Mouse (Mus musculus) limb, embryonic 13.5 days (tissue): Measurements from ENCODE around the gene Kcnab1. TPM values are rescaled to one million over a fixed set of nuclear protein-coding genes. Genes with fewer than 3 reads are reported as not detected.

Source experiments
- ATAC-seq: fragments of 200-750 bp; cut with Nextera tagmentation; 2 replicates; pipeline ENCODE4 v1.8.0; 2017; ENCODE audit warnings: low read depth, moderate number of reproducible peaks, moderate TSS enrichment; ENCODE audit not compliant: low FRiP score
- H3K27ac ChIP-seq: fragments of 300-500 bp; sonication (generic); 2 replicates; pipeline ENCODE4 v1.5.1; 2015; ENCODE audit warnings: inconsistent platforms, mild to moderate bottlenecking, moderate library complexity
- H3K27me3 ChIP-seq: fragments of 300-500 bp; sonication (generic); 2 replicates; pipeline ENCODE4 v1.6.1; 2015; ENCODE audit warnings: mild to moderate bottlenecking, inconsistent platforms
- H3K36me3 ChIP-seq: fragments of 300-500 bp; sonication (generic); 2 replicates; pipeline ENCODE4 v1.6.1; 2015; ENCODE audit warnings: inconsistent platforms, mild to moderate bottlenecking, moderate library complexity
- H3K4me1 ChIP-seq: fragments of 300-500 bp; sonication (generic); 2 replicates; pipeline ENCODE4 v1.6.1; 2015; ENCODE audit warnings: inconsistent platforms
- H3K4me2 ChIP-seq: fragments of 300-500 bp; sonication (generic); replicated peaks from 2 replicates; pipeline ENCODE4 v1.6.1; 2015; ENCODE audit warnings: inconsistent platforms, mild to moderate bottlenecking, moderate library complexity
- H3K4me3 ChIP-seq: fragments of 300-500 bp; sonication (generic); 2 replicates; pipeline ENCODE4 v1.5.1; 2015; ENCODE audit warnings: moderate library complexity, mild to moderate bottlenecking, inconsistent platforms
- H3K9ac ChIP-seq: fragments of 300-500 bp; sonication (generic); 2 replicates; pipeline ENCODE4 v1.6.1; 2015; ENCODE audit warnings: mild to moderate bottlenecking, inconsistent platforms
- H3K9me3 ChIP-seq: fragments of 300-500 bp; sonication (generic); 2 replicates; pipeline ENCODE4 v1.6.1; 2016; ENCODE audit warnings: inconsistent platforms
- WGBS: fragments of 180-500 bp; shearing (Covaris S2); methylation state at CpG from one replicate; pipeline ENCODE4 v1.1.7; 2015; 5-methylcytosine and 5-hydroxymethylcytosine counted together
- polyA plus RNA-seq: library from polyadenylated mRNA; unstranded; fragments of >200 nt; fragmentation: Nextera tagmentation; extraction: Ambion mirVana; gene quantifications from 2 replicates; pipeline ENCODE4 v1.2.1, GENCODE M21; 2015

The Kcnab1 gene
- polyA plus RNA-seq, 1 experiment from 2014 or later, result 12.5 TPM

DNA sequence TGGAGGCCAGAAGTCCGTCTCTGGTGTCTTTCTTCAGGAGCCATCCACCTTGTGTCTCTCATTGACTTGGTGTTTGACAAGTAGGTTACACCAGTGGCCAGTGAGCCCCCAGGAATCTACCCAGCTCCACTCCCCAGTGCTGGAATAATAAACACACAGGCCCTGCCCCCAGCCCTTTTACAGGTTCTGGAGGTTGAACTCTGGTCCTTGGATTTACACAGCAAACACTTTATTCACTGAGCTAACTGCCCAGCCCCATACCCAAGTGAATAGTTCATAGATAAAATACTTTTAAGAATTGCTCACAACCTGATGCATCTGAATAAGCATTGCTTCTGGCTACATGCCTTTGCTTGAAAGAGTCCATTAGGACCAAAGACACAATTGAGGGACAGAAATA lies 164.1 kb downstream of the Kcnab1 start:
- Histone ChIP-seq H3K4me1 (peaks cover 5% of the 10 kb centered on the region; the same call in 1 of the 2 replicates), H3K9ac (no peak overlapping the region), H3K27me3 (no peaks in the 10 kb centered on the region), H3K9me3 (no peaks in the 10 kb centered on the region), H3K4me3 (no peak overlapping the region), H3K27ac (no peak overlapping the region), H3K4me2 (no peak overlapping the region), H3K36me3 (no peaks in the 10 kb centered on the region)
- no peak for ATAC-seq
- WGBS, result 81% methylated on average over 1 of the region's 1 CpGs

GRCm38 (mm10) chr3:65277777-65278176 lies 168.6 kb downstream of the Kcnab1 start:
- no peak overlapping the region for H3K27ac ChIP-seq
- no peak for ATAC-seq

GRCm38 (mm10) chr3:65283366-65283765 lies 174.2 kb downstream of the Kcnab1 start:
- no peak for ATAC-seq
- H3K27me3 ChIP-seq, result no peaks in the 10 kb centered on the region
- WGBS, result 69% methylated on average over 2 of the region's 2 CpGs

More at GRCm38 (mm10) chr3:65277777-65278176, 168.6 kb downstream of the Kcnab1 start:
- Histone ChIP-seq H3K9ac (no peak overlapping the region), H3K4me1 (no peaks in the 10 kb centered on the region), H3K4me2 (no peak overlapping the region), H3K9me3 (no peaks in the 10 kb centered on the region), H3K27me3 (no peaks in the 10 kb centered on the region), H3K4me3 (no peak overlapping the region), H3K36me3 (no peaks in the 10 kb centered on the region)
- 88% methylated on average over 10 of the region's 10 CpGs for WGBS

GRCm38 (mm10) chr3:65288994-65289393 lies 179.8 kb downstream of the Kcnab1 start:
- no peak overlapping the region for H3K4me2 ChIP-seq
- WGBS, result 69% methylated on average over 2 of the region's 2 CpGs
- H3K36me3 ChIP-seq, result no peaks in the 10 kb centered on the region
- H3K27me3 ChIP-seq, result no peaks in the 10 kb centered on the region
- no peak overlapping the region for H3K27ac ChIP-seq
- H3K4me1 ChIP-seq, result no peaks in the 10 kb centered on the region
- no peak overlapping the region for H3K9ac ChIP-seq
- ATAC-seq, result no peak
- no peak overlapping the region for H3K4me3 ChIP-seq
- H3K9me3 ChIP-seq, result no peaks in the 10 kb centered on the region

More at GRCm38 (mm10) chr3:65283366-65283765, 174.2 kb downstream of the Kcnab1 start:
- no peak overlapping the region for H3K9ac ChIP-seq
- no peak overlapping the region for H3K4me3 ChIP-seq
- H3K27ac ChIP-seq, result no peak overlapping the region
- no peaks in the 10 kb centered on the region for H3K9me3 ChIP-seq
- H3K4me1 ChIP-seq, result no peaks in the 10 kb centered on the region
- H3K4me2 ChIP-seq, result no peak overlapping the region
- no peaks in the 10 kb centered on the region for H3K36me3 ChIP-seq

DNA sequence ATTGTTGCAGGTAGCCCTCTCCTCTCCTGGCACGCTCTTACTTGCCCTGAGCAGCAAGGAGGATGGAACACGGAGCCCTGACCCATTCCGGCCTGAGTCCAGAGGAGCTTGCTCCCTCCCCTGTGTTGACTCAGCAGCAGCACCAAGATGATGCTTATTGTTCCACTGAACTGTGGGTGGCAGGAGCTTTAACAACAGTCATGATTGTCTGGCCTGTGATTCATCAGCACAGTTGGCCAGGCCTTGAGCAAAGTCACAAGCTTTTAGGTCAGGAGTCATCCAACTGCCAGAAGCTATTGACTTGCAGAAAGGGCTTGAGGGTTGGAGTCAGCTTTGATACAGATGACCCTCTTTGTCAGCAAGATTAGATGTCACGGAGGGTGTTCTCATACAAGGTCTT lies 187.8 kb downstream of the Kcnab1 start:
- no peak for ATAC-seq
- no peak overlapping the region for H3K9ac ChIP-seq
- no peak overlapping the region for H3K27ac ChIP-seq
- no peak overlapping the region for H3K4me3 ChIP-seq
- H3K4me2 ChIP-seq, result no peak overlapping the region
- 62% methylated on average over 4 of the region's 4 CpGs for WGBS
- no peaks in the 10 kb centered on the region for H3K27me3 ChIP-seq
- no peaks in the 10 kb centered on the region for H3K9me3 ChIP-seq
- H3K4me1 ChIP-seq, result no peaks in the 10 kb centered on the region
- no peaks in the 10 kb centered on the region for H3K36me3 ChIP-seq

DNA sequence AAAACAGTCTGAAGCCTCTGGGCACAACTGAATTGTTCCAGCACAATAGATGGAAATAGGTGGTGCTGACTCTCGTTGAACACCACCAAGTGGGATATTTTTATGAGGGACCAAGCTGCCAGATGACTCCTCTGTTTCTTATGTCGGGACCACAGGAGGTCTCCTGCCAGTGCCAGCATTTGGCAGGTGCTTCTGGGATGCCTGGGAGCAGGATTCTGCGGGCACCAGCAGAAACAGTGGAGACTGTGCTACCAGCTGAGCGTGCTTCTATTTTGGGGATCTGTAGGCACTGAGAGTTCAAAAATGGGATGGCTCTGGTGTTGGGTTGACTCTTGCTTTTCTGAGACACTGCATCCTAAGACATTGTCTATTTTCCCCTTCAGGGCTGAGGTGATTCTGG lies 190.0 kb downstream of the Kcnab1 start:
- H3K36me3 ChIP-seq, result no peaks in the 10 kb centered on the region
- H3K9ac ChIP-seq, result no peak overlapping the region
- H3K4me3 ChIP-seq, result no peak overlapping the region
- WGBS, result 77% methylated on average over 4 of the region's 4 CpGs
- no peaks in the 10 kb centered on the region for H3K4me1 ChIP-seq
- no peaks in the 10 kb centered on the region for H3K27me3 ChIP-seq
- H3K9me3 ChIP-seq, result no peaks in the 10 kb centered on the region
- ATAC-seq, result no peak
- H3K4me2 ChIP-seq, result no peak overlapping the region
- no peak overlapping the region for H3K27ac ChIP-seq

DNA sequence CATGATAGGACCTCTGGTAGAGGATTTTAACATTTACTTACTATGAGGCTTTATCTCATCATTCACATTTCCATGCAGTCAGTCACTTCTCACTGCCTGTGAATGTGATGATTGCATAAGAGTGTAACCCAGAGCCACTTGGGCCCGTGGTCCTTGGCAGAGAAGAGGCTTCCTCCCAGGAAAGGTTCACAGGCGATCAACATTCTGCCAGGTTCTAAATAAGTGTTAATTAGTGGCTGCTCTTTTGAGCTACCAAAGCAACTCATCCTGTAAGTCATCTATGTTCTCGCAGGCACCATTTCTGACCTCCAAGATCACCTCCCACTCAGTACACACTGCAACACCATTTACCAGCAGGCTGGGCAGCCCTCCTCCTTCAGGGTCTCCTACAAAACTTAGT lies 192.3 kb downstream of the Kcnab1 start:
- no peak overlapping the region for H3K4me3 ChIP-seq
- H3K9ac ChIP-seq, result no peak overlapping the region
- no peaks in the 10 kb centered on the region for H3K27me3 ChIP-seq
- H3K27ac ChIP-seq, result no peak overlapping the region
- H3K36me3 ChIP-seq, result no peaks in the 10 kb centered on the region
- H3K4me2 ChIP-seq, result no peak overlapping the region
- no peak for ATAC-seq
- no peaks in the 10 kb centered on the region for H3K4me1 ChIP-seq
- 55% methylated on average over 3 of the region's 3 CpGs for WGBS
- H3K9me3 ChIP-seq, result no peaks in the 10 kb centered on the region

- no peaks in the 10 kb centered on the region for H3K27me3 ChIP-seq
- no peaks in the 10 kb centered on the region for H3K4me1 ChIP-seq
- H3K27ac ChIP-seq, result no peak overlapping the region
- 38% methylated on average over 5 of the region's 5 CpGs for WGBS
- no peak overlapping the region for H3K4me3 ChIP-seq
- no peak overlapping the region for H3K4me2 ChIP-seq
- H3K36me3 ChIP-seq, result no peaks in the 10 kb centered on the region
- no peak overlapping the region for H3K9ac ChIP-seq
- no peak for ATAC-seq
- H3K9me3 ChIP-seq, result no peaks in the 10 kb centered on the region
These were observed 193.4 kb downstream of the Kcnab1 start for GRCm38 (mm10) chr3:65302559-65302958.

- WGBS, result 82% methylated on average over 6 of the region's 6 CpGs
- Histone ChIP-seq H3K9me3 (no peaks in the 10 kb centered on the region), H3K4me3 (no peak overlapping the region), H3K4me2 (no peak overlapping the region), H3K27ac (no peak overlapping the region), H3K36me3 (no peaks in the 10 kb centered on the region), H3K9ac (no peak overlapping the region), H3K27me3 (no peaks in the 10 kb centered on the region), H3K4me1 (no peaks in the 10 kb centered on the region)
- ATAC-seq, result no peak
These were observed 206.7 kb downstream of the Kcnab1 start for GRCm38 (mm10) chr3:65315837-65316236.

GRCm38 (mm10) chr3:65316738-65317137 lies 207.6 kb downstream of the Kcnab1 start:
- no peaks in the 10 kb centered on the region for H3K27me3 ChIP-seq

GRCm38 (mm10) chr3:65317876-65318537 lies 208.8 kb downstream of the Kcnab1 start:
- no peak overlapping the region for H3K4me2 ChIP-seq
- WGBS, result 48% methylated on average over 10 of the region's 10 CpGs
- ATAC-seq, result no peak
- H3K9ac ChIP-seq, result no peak overlapping the region
- no peak overlapping the region for H3K27ac ChIP-seq
- no peaks in the 10 kb centered on the region for H3K27me3 ChIP-seq
- no peaks in the 10 kb centered on the region for H3K9me3 ChIP-seq
- no peak overlapping the region for H3K4me3 ChIP-seq
- H3K36me3 ChIP-seq, result no peaks in the 10 kb centered on the region
- H3K4me1 ChIP-seq, result no peaks in the 10 kb centered on the region

More at GRCm38 (mm10) chr3:65316738-65317137, 207.6 kb downstream of the Kcnab1 start:
- Histone ChIP-seq H3K4me3 (no peak overlapping the region), H3K27ac (no peak overlapping the region), H3K9ac (no peak overlapping the region), H3K9me3 (no peaks in the 10 kb centered on the region), H3K4me1 (no peaks in the 10 kb centered on the region), H3K4me2 (no peak overlapping the region), H3K36me3 (no peaks in the 10 kb centered on the region)
- ATAC-seq, result no peak

GRCm38 (mm10) chr3:65319248-65320008 lies 210.2 kb downstream of the Kcnab1 start:
- no peak overlapping the region for H3K4me3 ChIP-seq
- no peak for ATAC-seq
- H3K36me3 ChIP-seq, result no peaks in the 10 kb centered on the region
- no peak overlapping the region for H3K27ac ChIP-seq
- H3K4me2 ChIP-seq, result no peak overlapping the region
- 73% methylated on average over 7 of the region's 7 CpGs for WGBS
- no peaks in the 10 kb centered on the region for H3K9me3 ChIP-seq
- no peak overlapping the region for H3K9ac ChIP-seq
- no peaks in the 10 kb centered on the region for H3K27me3 ChIP-seq
- no peaks in the 10 kb centered on the region for H3K4me1 ChIP-seq
